Mouse (Mus musculus) forebrain, postnatal 0 days (tissue): ENCODE data around the gene Pik3r2. TPM values are rescaled to one million over a fixed set of nuclear protein-coding genes. Genes with fewer than 3 reads are reported as not detected.
A peak's percentile ranks its signal among the peaks of the same experiment; 100 is the strongest.

ENCODE experiments used
- ATAC-seq: fragments of 200-750 bp; cut with Nextera tagmentation; 2 replicates; pipeline ENCODE4 v1.8.0; 2017; ENCODE audit warnings: mild to moderate bottlenecking, moderate library complexity
- DNase-seq: peaks from one replicate; pipeline ENCODE4 v3.0.0-alpha.2; 2015
- H3K27ac ChIP-seq: fragments of 300-500 bp; sonication (generic); 2 replicates; pipeline ENCODE4 v1.5.1; 2014; ENCODE audit warnings: low read depth, mild to moderate bottlenecking, antibody characterized with exemption, low read length, moderate library complexity, mixed read lengths
- H3K27me3 ChIP-seq: fragments of 300-500 bp; sonication (generic); 2 replicates; pipeline ENCODE4 v1.6.1; 2014; ENCODE audit warnings: mild to moderate bottlenecking, low read length, mixed read lengths; ENCODE audit not compliant: insufficient read depth
- H3K36me3 ChIP-seq: fragments of 300-500 bp; sonication (generic); 2 replicates; pipeline ENCODE4 v1.6.1; 2014; ENCODE audit warnings: mild to moderate bottlenecking, moderate library complexity; ENCODE audit not compliant: insufficient read depth
- H3K4me1 ChIP-seq: fragments of 300-500 bp; sonication (generic); 2 replicates; pipeline ENCODE4 v1.6.1; 2014; ENCODE audit warnings: antibody characterized with exemption; ENCODE audit not compliant: insufficient read depth
- H3K4me2 ChIP-seq: fragments of 300-500 bp; sonication (generic); 2 replicates; pipeline ENCODE4 v1.6.1; 2014; ENCODE audit warnings: low read depth, mild to moderate bottlenecking, moderate library complexity
- H3K4me3 ChIP-seq: fragments of 300-500 bp; sonication (generic); 2 replicates; pipeline ENCODE4 v1.5.1; 2014; ENCODE audit warnings: low read depth, low read length, mixed read lengths
- H3K9ac ChIP-seq: fragments of 300-500 bp; sonication (generic); 2 replicates; pipeline ENCODE4 v1.6.1; 2014; ENCODE audit warnings: mild to moderate bottlenecking
- H3K9me3 ChIP-seq: fragments of 300-500 bp; sonication (generic); 2 replicates; pipeline ENCODE4 v1.6.1; 2016; ENCODE audit warnings: low read length
- CTCF ChIP-seq: sonication (generic); IDR thresholded peaks from 2 replicates; pipeline ENCODE4 v1.5.1; 2016; ENCODE audit warnings: antibody characterized with exemption, control low read depth, low read depth
- WGBS: fragments of 180-500 bp; shearing (Covaris S2); extraction: QIAGEN DNeasy Blood & Tissue Kit; methylation state at CpG from one replicate; pipeline ENCODE4 v1.1.7; 2014; 5-methylcytosine and 5-hydroxymethylcytosine counted together
- polyA plus RNA-seq: library from polyadenylated mRNA; unstranded; fragments of >200 nt; fragmentation: Nextera tagmentation; extraction: Ambion mirVana; gene quantifications from 2 replicates; pipeline ENCODE4 v1.2.1, GENCODE M21; 2015
- total RNA-seq: library from RNA; depleted of rRNA; stranded (reverse); fragments of >200 nt; gene quantifications from 2 replicates; pipeline ENCODE4 v1.2.3, GENCODE M21; 2014

Gene Pik3r2
- total and polyA plus RNA-seq, 2 experiments from 2014 or later = 147 to 170 TPM

- peaks cover 18% of the 10 kb centered on the region for H3K27me3 ChIP-seq
- DNase-seq (no peak), ATAC-seq (no peak)
- no peak overlapping the region for H3K4me2 ChIP-seq
- H3K9me3 ChIP-seq = no peaks in the 10 kb centered on the region
- H3K36me3 ChIP-seq = no peaks in the 10 kb centered on the region
- no peaks in the 10 kb centered on the region for H3K4me1 ChIP-seq
- 46% methylated on average over 11 of the region's 11 CpGs for WGBS
- TF ChIP-seq CTCF = no peak
- H3K27ac ChIP-seq = no peak overlapping the region
- no peak overlapping the region for H3K9ac ChIP-seq
- H3K4me3 ChIP-seq = no peak overlapping the region
Observed at GRCm38 (mm10) chr8:70726721-70727120, 49.8 kb downstream of the Pik3r2 start.

GRCm38 (mm10) chr8:70725792-70726447 lies 50.6 kb downstream of the Pik3r2 start:
- no peak for ATAC-seq
- H3K4me2 ChIP-seq = no peak overlapping the region

GRCm38 (mm10) chr8:70724216-70724615 lies 52.3 kb downstream of the Pik3r2 start:
- Histone ChIP-seq H3K27ac (no peak overlapping the region), H3K27me3 (peaks cover 16% of the 10 kb centered on the region), H3K4me3 (no peak overlapping the region), H3K36me3 (no peaks in the 10 kb centered on the region), H3K4me1 (no peaks in the 10 kb centered on the region), H3K9ac (no peak overlapping the region), H3K4me2 (no peak overlapping the region), H3K9me3 (no peaks in the 10 kb centered on the region)
- DNase-seq (no peak), ATAC-seq (no peak)
- TF ChIP-seq CTCF = no peak
- 83% methylated on average over 12 of the region's 12 CpGs for WGBS

More at GRCm38 (mm10) chr8:70725792-70726447, 50.6 kb downstream of the Pik3r2 start:
- Histone ChIP-seq H3K4me1 (no peaks in the 10 kb centered on the region), H3K27me3 (peaks cover 18% of the 10 kb centered on the region), H3K36me3 (no peaks in the 10 kb centered on the region), H3K4me3 (no peak overlapping the region), H3K27ac (no peak overlapping the region), H3K9me3 (no peaks in the 10 kb centered on the region), H3K9ac (no peak overlapping the region)
- TF ChIP-seq CTCF = no peak
- no peak for DNase-seq
- 35% methylated on average over 14 of the region's 14 CpGs for WGBS

- ATAC-seq = no peak
- 73% methylated on average over 7 of the region's 7 CpGs for WGBS
- H3K9me3 ChIP-seq = no peaks in the 10 kb centered on the region
- no peak within 1 kb of the TSS for H3K4me3 ChIP-seq
- H3K27me3 ChIP-seq = peaks cover 11% of the 10 kb centered on the region; the same call in 1 of the 2 replicates
- H3K4me2 ChIP-seq = no peak within 1 kb of the TSS
- DNase-seq = no peak
- no peak within 1 kb of the TSS for H3K9ac ChIP-seq
- H3K36me3 ChIP-seq = no peaks in the 10 kb centered on the region
- no peak within 1 kb of the TSS for H3K27ac ChIP-seq
- H3K4me1 ChIP-seq = no peaks in the 10 kb centered on the region
- TF ChIP-seq CTCF = no peak
Observed at GRCm38 (mm10) chr8:70723486-70724210, 52.9 kb downstream of the Pik3r2 start, which contains the start of gene Pde4c. Pde4c (plus strand) TSS chr8:70723720.

- DNase-seq = no peak
- Histone ChIP-seq H3K36me3 (no peaks in the 10 kb centered on the region), H3K27me3 (0 out of 2 replicates have a peak, but pooled peaks cover 4% of the 10 kb centered on the region), H3K27ac (no peak overlapping the region), H3K9me3 (no peaks in the 10 kb centered on the region), H3K4me1 (no peaks in the 10 kb centered on the region), H3K4me3 (no peak overlapping the region), H3K9ac (no peak overlapping the region), H3K4me2 (no peak overlapping the region)
- no peak for TF ChIP-seq CTCF
- no peak for ATAC-seq
- WGBS = 81% methylated on average over 8 of the region's 8 CpGs
Observed at GRCm38 (mm10) chr8:70721601-70722000, 54.9 kb downstream of the Pik3r2 start.

GRCm38 (mm10) chr8:70720739-70721138 lies 55.8 kb downstream of the Pik3r2 start:
- no peaks in the 10 kb centered on the region for H3K4me1 ChIP-seq
- peak; percentile 79 for ATAC-seq
- H3K27me3 ChIP-seq = 0 out of 2 replicates have a peak, but pooled peaks cover 4% of the 10 kb centered on the region
- no peak overlapping the region for H3K27ac ChIP-seq
- H3K4me2 ChIP-seq = no peak overlapping the region
- no peaks in the 10 kb centered on the region for H3K9me3 ChIP-seq
- 7% methylated on average over 3 of the region's 3 CpGs for WGBS
- no peak overlapping the region for H3K4me3 ChIP-seq
- no peaks in the 10 kb centered on the region for H3K36me3 ChIP-seq
- peak; percentile 97 for TF ChIP-seq CTCF
- DNase-seq = peak; percentile 89
- H3K9ac ChIP-seq = no peak overlapping the region

- Histone ChIP-seq H3K27ac (no peak overlapping the region), H3K4me1 (no peaks in the 10 kb centered on the region), H3K9ac (no peak overlapping the region), H3K4me2 (no peak overlapping the region), H3K4me3 (no peak overlapping the region), H3K27me3 (0 out of 2 replicates have a peak, but pooled peaks cover 4% of the 10 kb centered on the region), H3K9me3 (no peaks in the 10 kb centered on the region), H3K36me3 (no peaks in the 10 kb centered on the region)
- DNase-seq (no peak), ATAC-seq (no peak)
- TF ChIP-seq CTCF = no peak
- 71% methylated on average over 9 of the region's 9 CpGs for WGBS
Observed at GRCm38 (mm10) chr8:70719796-70720270, 56.7 kb downstream of the Pik3r2 start.
